Mouse (Mus musculus) urinary bladder, postnatal 25 days (tissue): Measurements from ENCODE around the gene Epha1.

ENCODE experiments used
- DNase-seq: peaks from one replicate; pipeline ENCODE4 v3.0.0; 2022; ENCODE audit warnings: low spot score

Gene Epha1

GRCm38 (mm10) chr6:42323371-42324066, 49.5 kb downstream of the Epha1 start:
- DNase-seq, result no peak

GRCm38 (mm10) chr6:42318293-42318692, 54.8 kb downstream of the Epha1 start:
- DNase-seq, result no peak

- DNase-seq, result no peak
These were observed 62.5 kb downstream of the Epha1 start for GRCm38 (mm10) chr6:42310427-42311053.

DNA sequence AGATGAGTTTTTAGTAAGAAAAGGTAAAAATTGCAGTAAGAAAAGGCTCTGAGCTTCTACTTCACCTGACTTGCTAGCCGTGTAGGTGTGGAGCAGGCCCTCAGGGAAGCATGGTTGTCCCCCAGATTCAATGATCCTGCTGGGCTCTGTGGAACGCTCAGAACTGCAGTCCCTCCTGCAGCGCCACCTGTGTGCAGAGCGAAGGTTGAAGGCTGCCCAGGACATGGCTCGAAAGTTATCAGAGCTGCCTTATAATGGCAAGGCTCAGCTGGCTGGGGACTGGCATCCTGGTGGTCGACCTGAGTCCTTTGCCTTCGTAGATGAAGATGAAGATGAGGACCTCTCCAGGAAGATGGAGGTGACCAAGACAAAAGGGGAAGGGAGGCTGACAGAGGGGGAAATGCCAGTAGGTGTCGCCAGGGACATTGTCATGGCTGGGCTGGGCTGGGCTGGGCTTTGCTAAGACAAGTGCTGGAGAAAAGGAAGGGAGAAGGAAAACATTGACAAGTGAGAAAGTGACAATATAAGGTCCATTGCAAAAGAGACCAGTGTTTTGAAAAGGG, 63.2 kb downstream of the Epha1 start:
- no peak for DNase-seq
